Mouse (Mus musculus): ENCODE results near the gene Map4k1.

GRCm38 (mm10) chr7:28983849-28984248 is 2.0 kb downstream of the Map4k1 start:
- TF ChIP-seq CTCF (IDR thresholded peaks at IDR 0.05; ENCODE audit: insufficient read depth, low read depth, low read length) (no peak), POLR2A (IDR thresholded peaks at IDR 0.05; ENCODE audit: insufficient read depth, low read depth, low read length) (no peak)

All from olfactory bulb, adult 2 months (tissue).